Mouse (Mus musculus): ENCODE measurements around the gene Galntl6.
A peak's percentile ranks its signal among the peaks of the same experiment; 100 is the strongest.

The Galntl6 gene

GRCm38 (mm10) chr8:57843461-57843860 is 1069.0 kb downstream of the Galntl6 start:
- DNase-seq (ENCODE audit: low spot score in 2 of 2) = no peak

DNA sequence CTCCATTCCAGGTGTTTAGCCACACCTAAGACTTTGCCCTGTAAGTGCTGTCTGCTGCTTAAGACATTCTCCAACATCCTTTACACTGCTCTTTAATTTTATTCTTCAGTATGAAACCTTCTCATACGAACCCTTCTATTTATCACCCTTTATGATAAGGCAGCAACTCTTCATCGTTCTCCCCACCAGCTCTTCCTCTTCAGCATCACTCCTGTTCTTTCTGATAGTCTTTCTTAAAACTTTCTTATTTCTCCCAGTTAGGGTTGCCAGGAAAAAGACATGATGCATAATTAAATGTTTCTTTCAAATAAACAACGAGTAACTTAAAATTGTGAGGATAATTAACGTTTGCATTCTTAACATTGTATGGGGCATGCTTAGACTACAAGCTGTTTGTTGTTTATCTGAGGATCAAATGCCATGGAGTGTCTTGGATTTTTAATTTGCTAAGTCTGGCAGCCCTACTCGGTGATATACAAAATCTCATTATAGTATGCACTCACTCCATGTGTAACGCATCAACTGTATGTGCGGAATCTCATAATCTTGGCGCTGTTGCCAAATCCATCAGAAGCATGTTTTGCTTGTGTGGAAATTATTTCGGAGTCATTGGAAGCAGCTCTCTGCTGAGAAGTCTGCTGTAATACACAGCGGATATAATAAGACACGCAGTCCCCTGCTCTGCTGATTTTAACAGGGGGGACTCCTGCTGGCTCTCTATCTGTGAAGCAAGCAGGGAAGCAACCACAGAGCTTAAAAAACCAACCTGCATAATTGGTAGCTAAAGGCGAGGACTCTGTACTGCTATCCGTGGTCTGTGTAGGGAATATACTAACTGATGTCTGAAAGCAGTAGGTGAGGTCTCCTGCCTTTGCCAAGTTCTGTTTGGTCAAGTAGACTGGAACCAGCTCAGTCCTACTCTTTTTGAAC is 1069.7 kb downstream of the Galntl6 start:
- DNase-seq (ENCODE audit: low spot score in 2 of 2) = peak in 1 of 2 experiments; percentile 16

GRCm38 (mm10) chr8:57841446-57841845 is 1071.0 kb downstream of the Galntl6 start:
- peak in 1 of 2 experiments; percentile 45 for DNase-seq (ENCODE audit: low spot score in 2 of 2)

GRCm38 (mm10) chr8:57837384-57837783 is 1075.1 kb downstream of the Galntl6 start:
- DNase-seq (ENCODE audit: low spot score in 2 of 2) = no peak

DNA sequence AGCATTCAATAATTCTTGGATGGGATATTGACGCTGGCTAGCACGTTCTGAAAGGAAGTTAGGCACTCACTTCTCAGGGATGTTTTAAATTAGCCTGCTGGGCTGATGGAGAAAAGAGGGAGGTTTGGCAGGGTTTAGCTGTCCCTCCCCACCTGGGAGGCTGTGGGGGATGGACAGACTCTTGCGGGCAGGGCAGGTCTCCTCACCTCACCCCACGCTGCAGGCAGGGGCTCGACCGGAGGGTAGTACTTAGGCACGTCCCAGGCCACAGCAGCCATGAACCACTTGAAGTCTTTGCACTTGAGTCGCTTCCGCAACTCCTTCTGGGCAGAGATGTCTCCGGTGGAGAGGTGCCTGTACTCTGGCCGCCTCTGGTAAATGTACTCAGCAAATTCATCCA is 1075.5 kb downstream of the Galntl6 start:
- DNase-seq (ENCODE audit: low spot score in 2 of 2) = no peak

DNA sequence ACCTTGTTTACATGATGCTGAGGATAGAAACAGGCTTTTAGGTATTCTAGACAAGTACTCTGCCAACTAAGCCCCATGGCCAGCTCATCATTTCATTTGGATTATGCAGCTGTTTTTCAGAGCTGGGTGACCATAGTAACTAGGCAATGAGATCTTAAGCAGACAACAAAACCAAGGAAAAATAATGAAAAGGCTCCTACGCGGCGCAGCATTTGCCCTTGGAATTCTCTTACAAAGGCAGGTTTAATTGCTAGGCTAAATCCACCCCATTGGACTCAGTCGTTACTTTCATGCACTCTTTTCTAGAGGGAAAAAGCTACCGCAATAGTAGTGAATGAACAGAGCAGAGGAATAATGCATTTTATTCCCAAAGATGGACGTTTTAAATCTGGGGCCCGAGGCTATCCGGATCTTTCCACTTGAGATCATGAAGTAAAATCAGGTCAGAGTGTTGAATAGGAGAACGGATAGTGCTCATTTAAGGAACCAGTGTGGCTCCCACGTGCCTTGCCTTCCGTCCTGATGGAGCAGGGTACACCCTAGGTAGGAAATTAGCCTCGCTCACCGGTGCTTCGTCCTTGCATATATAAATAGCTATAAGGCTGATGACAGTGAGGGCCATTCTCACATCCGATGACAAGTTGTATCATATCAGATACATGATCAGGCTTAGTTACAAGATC is 1076.1 kb downstream of the Galntl6 start:
- DNase-seq (ENCODE audit: low spot score in 2 of 2) = no peak

DNA sequence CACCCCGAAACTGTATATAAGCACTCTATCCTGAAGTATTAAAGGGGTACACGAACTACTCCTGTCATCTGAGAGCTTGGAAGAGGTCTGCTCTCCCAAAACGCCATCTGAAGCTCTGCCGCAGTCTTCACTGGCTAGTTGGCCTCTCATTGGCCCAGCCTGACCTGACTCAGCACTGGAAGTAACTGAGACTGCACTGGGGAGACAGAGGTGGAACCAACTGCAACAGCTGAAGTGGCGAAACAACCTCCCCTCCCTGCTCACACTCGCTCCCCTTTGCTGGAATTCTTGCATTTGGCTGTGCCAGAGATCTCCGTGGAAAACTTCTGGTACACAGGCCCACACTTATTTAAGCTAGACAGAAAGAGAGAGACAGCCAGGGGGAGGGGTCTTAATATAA is 1089.3 kb downstream of the Galntl6 start:
- DNase-seq (ENCODE audit: low spot score in 2 of 2) = no peak

- no peak for DNase-seq (ENCODE audit: low spot score in 2 of 2)
Measured at GRCm38 (mm10) chr8:57816034-57816433, 1096.4 kb downstream of the Galntl6 start.

- no peak for DNase-seq (ENCODE audit: low spot score in 2 of 2)
Measured at GRCm38 (mm10) chr8:57807060-57807459, 1105.4 kb downstream of the Galntl6 start.

GRCm38 (mm10) chr8:57805094-57805493 is 1107.3 kb downstream of the Galntl6 start:
- DNase-seq (ENCODE audit: low spot score in 2 of 2) = no peak

DNA sequence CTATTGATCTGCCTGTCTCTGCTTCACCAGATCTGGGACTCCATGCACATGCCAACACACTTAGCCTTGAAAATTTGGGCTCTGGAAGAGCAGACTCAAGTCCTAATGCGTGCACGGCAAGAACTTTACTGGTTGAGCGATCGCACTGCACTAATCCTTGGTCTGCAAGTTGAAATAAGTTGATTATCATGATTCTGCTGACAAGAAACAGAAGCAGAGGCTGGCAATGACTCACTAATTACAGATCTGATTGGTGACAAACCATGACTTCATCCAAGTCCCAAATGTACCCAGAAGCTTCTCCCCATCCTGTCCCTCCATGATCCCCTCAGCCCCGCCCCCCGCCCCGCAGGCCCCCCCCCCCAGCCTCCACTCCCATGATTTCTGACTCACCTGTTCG is 1108.6 kb downstream of the Galntl6 start:
- no peak for DNase-seq (ENCODE audit: low spot score in 2 of 2)

DNA sequence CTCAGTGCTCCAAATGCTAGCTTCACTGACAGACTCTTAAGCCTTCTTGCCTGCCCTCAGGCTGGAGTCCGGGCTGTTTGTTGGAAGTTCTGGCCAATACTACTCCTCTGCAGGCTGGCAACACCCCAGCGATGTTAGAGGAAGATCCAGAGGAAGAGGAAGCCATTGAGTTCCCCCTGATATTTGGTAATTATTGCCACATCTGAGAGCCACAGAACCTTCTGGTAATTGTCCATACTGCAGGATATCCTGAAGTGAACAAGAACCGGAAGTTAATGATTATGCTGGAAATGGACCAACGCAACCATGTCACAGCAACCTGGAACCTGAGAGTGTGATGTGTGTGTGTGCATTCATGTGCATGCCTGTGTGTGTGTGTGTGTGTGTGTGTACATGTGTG is 1111.2 kb downstream of the Galntl6 start:
- no peak for DNase-seq (ENCODE audit: low spot score in 2 of 2)

DNA sequence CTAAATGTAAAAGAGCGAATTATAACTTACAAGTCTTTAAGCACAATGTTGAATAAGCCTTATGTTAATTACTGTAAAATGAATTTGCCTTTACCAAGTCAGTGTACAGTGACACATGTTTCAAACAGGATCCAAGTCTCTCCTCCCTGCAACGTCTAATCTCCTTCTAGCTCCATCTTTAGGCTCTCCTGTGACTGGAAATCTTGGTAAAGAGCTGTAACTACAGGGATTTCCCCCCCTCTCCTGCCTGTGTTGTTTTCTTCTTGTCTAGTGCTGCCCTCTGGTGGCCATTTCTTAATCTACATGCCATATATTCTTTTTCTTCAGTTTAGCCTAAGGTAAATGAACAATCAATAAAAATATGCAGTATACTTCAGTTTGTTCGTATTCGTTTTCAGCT is 1112.1 kb downstream of the Galntl6 start:
- DNase-seq (ENCODE audit: low spot score in 2 of 2) = peak; percentile 62 to 87

- peak; percentile 49 to 52 for DNase-seq (ENCODE audit: low spot score in 2 of 2)
Measured at GRCm38 (mm10) chr8:57799797-57800204, 1112.6 kb downstream of the Galntl6 start.

DNA sequence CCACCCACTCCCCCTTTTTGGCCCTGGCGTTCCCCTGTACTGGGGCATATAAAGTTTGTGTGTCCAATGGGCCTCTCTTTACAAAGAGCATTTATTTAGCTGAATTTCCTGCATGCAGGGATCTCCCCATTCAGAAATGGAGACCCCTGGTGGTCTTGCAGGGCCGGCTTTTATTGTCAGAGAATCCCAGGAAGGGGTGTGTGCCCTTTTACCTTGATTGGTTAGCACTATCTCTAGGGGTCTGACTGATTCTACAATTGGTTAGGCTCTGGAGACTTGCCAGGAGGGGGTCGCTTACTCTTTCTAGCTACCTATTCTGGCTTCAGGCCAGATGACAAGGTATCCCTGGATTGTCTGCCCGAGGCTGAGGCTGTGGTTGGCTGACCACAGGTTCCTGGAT is 1119.0 kb downstream of the Galntl6 start:
- DNase-seq (ENCODE audit: low spot score in 2 of 2) = no peak

- DNase-seq (ENCODE audit: low spot score in 2 of 2) = peak in 1 of 2 experiments; percentile 8
Measured at GRCm38 (mm10) chr8:57792246-57792645, 1120.2 kb downstream of the Galntl6 start.

- peak in 1 of 2 experiments; percentile 40 for DNase-seq (ENCODE audit: low spot score in 2 of 2)
Measured at GRCm38 (mm10) chr8:57791309-57791721, 1121.1 kb downstream of the Galntl6 start.

DNA sequence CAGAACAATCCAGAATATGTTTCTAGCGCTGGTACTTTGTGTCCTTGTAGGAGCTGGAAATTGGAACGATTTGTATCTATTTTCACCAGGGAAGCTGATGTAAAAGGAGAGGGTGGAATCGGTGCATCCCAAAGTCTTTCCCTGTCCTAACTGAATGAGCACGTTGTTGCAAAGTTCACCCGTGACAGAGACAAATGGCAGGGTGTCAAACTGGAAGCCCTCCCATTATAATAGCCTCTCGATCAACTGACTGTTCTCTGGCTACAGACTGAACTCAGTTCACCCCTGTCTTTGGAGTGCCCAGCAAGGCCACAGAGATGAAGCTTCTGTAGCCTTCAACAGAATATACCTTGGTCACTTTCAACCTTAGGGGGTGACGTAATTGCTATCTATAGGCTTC is 1132.9 kb downstream of the Galntl6 start:
- DNase-seq (ENCODE audit: low spot score in 2 of 2) = no peak

DNA sequence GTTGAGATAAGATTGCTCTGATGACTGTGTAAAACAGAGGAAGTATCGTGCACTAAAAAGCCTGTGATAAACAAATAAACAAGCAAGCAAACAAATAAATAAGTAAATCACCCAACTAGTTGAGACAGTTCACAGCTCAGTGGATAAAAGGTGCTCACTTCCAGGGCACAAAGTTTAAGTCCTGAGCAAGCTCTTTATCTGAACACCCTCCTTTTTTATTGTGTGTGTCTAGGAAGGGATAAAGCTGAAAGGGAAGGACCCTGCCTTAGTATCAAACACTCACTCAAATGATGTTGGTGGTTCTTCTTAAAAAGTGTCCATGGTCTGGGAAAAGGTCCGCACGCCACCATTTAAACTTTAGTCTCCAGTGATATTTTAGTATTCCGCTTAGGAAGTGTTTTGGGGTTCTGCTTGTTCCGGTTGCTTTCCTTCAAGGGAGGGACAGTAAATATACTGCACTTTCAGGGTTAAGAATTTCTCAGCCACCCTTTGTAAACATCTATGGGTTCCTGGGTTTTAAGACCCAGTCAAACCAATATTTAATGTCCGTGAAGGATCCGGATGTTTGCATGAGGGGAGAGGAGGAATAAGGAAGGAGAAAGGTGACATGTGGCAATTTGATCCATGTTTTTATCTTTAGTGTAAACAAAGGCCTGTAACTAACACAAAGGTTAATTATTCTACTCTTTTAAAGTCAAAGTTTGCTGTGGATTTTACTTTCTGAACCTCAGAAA is 1134.3 kb downstream of the Galntl6 start:
- no peak for DNase-seq (ENCODE audit: low spot score in 2 of 2)

- DNase-seq (ENCODE audit: low spot score in 2 of 2) = no peak
Measured at GRCm38 (mm10) chr8:57776723-57777122, 1135.7 kb downstream of the Galntl6 start.

DNA sequence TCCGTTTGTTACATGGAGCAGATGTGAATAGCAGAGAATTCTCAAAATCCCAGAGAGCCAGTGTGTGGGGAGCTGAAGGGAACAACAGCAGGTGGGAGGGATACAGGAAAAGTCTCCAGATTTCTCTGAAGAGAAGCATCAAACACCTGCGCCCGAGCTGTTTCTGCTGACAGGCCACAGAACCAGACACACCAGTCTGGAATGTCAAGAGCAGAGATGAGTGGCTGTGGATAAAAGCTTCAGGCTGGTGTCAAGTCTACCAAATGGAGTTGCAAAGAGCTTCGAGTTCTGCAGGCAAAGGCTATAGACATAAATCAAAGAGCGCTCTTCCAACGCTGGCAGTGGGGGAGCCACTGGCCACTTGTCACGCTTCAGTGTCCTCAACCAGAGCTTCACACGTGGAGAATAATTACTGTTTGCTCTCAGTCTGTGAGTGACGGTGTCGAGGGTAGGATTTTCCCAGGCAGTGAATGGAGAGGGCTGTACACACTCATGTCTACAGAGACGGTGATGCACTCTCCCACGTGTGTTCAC is 1139.6 kb downstream of the Galntl6 start:
- DNase-seq (ENCODE audit: low spot score in 2 of 2) = peak in 1 of 2 experiments; percentile 44

GRCm38 (mm10) chr8:57767541-57767940 is 1144.9 kb downstream of the Galntl6 start:
- no peak for DNase-seq (ENCODE audit: low spot score in 2 of 2)
